Mouse (Mus musculus) thymus, adult 2 months (tissue): ENCODE results near the gene Lipe.

Experiments used
- CTCF ChIP-seq: fragments of 200-500 bp; IDR thresholded peaks from 2 replicates; pipeline ENCODE4 v1.5.1; 2012; ENCODE audit warnings: mild to moderate bottlenecking, control low read depth, low read length, moderate library complexity, borderline replicate concordance; ENCODE audit not compliant: control insufficient read depth, poor library complexity, insufficient read depth; ENCODE audit errors: extremely low read depth
- POLR2A ChIP-seq: fragments of 200-500 bp; IDR thresholded peaks from 2 replicates; pipeline ENCODE4 v1.6.1; 2012; ENCODE audit warnings: mild to moderate bottlenecking, low read length, control low read depth, moderate library complexity; ENCODE audit not compliant: control insufficient read depth, poor library complexity, insufficient read depth; ENCODE audit errors: extremely low read depth

- TF ChIP-seq CTCF: no peak
- TF ChIP-seq POLR2A: no peak
Observed at GRCm38 (mm10) chr7:25341000-25341784, 57.3 kb downstream of the Lipe start.
